Mouse (Mus musculus) granulocyte monocyte progenitor cell, adult 5-6 weeks (primary cell): ENCODE results near the gene Gm13306. TPM values are rescaled to one million over a fixed set of nuclear protein-coding genes. Genes with fewer than 3 reads are reported as not detected.
"Not testable (repeated sequence)": the region's sequence is repeated elsewhere in the genome, so short reads cannot be mapped to it uniquely, and the experiment has no call there.

Source experiments
- ATAC-seq: replicated peaks from 2 replicates; pipeline ENCODE4 v1.8.0; 2016; ENCODE audit warnings: mild to moderate bottlenecking, moderate TSS enrichment, inconsistent platforms; ENCODE audit not compliant: poor library complexity, severe bottlenecking
- total RNA-seq, 2 experiments: library from RNA; stranded (forward) in 1 of 2; stranded (reverse) in 1 of 2; fragments of 200-712, 200-1000 nt in 1 of 2; fragments of >200 nt in 1 of 2; fragmentation: Nextera tagmentation in 1 of 2; gene quantifications; 2 replicates each; pipeline ENCODE4 v1.2.3; 2014 to 2017

Gm13306 gene
- total RNA-seq (2014; fragmentation: Nextera tagmentation) (not detected in 2 replicates), total RNA-seq (2017) (not detected in 2 replicates)

DNA sequence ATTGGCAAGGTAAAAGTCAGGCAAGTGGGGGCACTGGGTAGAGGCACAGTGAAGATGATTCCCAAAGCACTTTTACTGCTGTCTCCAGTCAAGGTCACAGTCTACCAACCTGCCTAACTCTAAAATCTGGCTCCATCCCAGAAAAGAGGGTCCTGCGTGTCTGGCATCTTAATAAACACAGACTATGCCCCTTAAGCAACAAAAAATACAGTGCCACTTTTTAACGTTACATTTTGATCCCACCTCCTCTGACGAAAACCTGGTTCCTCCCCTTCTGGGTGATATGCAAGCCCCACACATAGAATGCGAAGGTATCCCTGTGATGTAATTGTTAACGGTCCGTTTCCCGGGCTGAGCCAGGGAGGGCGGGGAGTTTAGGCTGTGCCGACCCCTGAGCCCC is at the start of gene Gm13306:
Gene Gm13306 (plus strand): TSS at position 301 of the 400 bp plus-strand sequence.
- ATAC-seq, result not testable (repeated sequence)

DNA sequence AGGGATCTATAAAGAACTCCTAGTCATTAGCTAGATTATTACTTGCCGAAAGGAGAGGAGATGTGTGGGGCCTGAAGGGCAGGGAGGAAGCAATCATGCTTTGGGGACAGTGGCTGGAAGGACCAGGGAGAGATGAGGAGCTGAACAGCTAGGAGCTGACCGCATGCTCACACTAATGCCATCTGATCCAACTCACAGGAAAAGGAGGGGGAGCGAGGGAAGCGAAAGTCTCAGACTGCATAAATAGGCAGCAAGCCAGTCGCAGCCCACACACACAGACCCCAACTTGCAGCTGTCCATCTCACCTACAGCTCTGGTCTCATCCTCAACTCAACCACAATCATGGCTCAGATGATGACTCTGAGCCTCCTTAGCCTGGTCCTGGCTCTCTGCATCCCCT is 38.7 kb upstream of the Gm13306 start, which contains the start of gene Gm13304:
Gene Gm13304 (plus strand): TSS at position 301 of the 400 bp plus-strand sequence.
- ATAC-seq, result not testable (repeated sequence)

DNA sequence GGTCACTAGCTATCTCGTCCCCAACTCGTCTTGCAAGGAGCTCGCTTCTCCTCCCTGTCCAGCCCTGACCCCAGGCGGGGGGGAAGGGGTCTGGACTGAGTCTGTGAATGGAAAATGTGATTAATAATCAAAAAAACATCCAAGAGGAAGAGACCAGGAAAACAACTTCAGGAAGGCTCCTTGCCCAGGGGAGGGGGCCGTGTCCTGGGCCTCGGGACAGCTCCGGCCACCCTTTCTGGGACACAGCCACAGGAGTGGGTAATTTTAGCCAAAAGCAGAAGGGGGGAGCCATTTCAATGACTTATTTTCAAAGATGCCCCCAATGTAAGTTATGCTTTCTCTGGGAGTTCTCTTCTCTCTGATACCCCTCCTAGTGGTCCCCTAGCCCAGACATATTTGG is 15.3 kb downstream of the Gm13306 start, which contains the start of gene Gm13305:
Gene Gm13305 (minus strand): TSS at position 101 of the 400 bp plus-strand sequence.
- ATAC-seq, result not testable (repeated sequence)

DNA sequence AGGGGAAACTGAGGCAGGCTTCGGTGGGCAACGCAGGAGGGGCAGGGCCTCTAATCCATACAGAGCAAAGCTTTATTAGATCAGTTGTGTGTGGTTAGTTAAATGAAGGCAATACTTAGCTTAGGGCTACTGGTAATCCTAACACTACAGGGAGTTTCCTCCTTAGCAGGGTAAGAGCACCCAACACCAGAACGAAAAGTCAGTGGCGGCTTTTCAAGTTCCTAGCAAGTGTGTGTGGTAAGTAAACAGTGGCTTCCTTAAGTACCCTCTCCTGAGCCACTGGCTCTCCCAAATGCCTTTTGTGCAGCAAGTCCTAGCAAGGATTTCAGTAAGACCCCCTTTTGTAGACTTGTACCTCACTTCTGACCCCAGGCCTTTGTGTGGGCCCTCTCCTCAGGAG is 25.0 kb downstream of the Gm13306 start:
- not testable (repeated sequence) for ATAC-seq

DNA sequence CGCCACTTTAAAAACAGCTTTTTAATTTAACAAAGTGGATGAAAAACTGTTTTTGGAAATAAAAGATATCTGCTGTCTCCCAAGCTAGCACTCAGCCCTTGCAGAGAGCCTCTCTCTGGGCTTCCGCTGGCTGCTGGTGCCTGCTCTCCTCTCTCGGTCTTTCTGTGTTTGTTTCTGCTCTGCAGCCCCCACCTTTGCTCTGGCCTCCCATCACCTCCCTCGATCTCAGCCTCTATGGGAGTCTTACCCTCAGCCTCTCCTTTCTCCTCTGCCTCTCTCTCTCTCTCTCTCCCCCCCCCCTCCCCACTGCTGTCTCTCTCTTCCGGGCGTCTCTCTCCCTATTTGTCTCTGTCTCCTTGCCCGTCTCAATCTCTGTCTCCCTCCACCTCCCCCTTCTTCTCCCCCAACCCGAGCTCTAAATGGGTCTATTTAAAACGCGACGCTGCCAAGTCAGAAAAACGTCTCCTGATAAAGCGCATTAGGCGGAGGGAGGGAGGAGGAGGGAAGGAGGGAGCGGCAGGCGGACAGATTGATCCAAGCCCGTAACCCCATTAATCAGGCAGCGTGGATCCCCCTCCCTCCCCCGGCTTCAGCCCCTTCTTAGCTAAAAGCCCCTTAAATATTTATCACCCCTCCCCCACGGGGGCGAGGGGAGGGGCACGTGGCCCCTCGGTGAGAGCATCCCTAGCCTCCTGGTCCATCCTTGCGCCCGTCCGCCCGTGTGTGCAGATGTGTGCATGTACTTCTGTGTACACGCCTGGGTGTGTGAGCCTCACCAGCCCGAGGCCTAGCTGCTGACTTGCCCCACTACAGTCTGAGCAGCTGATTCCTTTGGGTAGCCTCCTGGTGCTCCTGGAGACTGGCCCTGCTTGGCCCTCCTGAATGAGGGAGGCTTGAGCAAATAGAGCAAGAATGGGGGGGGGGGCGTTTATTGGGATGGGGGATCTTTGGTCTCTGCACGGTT is 30.3 kb downstream of the Gm13306 start:
- ATAC-seq, result not testable (repeated sequence)

GRCm38 (mm10) chr4:42184324-42184979 is 31.2 kb downstream of the Gm13306 start:
- ATAC-seq, result not testable (repeated sequence)

DNA sequence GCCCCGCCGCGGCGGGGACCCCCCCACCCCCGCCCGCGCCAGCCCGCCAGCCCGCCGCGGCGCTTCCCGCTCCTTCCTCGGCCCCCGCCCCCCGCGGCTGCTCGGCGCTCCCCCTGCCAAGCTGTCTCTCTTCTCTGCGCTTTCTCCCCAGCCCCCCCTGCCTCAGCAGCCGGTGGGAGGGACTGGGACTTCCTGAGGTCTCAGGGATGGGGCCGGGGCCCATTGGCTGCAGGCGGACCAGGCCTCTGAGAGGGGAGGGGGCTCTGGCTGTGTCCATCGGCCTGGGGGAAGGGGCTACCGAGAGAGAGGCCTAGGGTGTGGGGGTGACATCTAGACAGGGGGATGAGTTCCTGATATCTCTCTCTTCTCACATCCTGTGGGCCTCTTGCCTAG is 31.7 kb downstream of the Gm13306 start:
- ATAC-seq, result not testable (repeated sequence)

Other genes starting within 250 kb of the Gm13306 start
- not detected in 2 replicates for gene Gm21541, start 249.8 kb upstream of the Gm13306 start, total RNA-seq (2014; fragmentation: Nextera tagmentation)
- gene Gm21541, start 249.8 kb upstream of the Gm13306 start, total RNA-seq (2017), result not detected in 2 replicates
- gene Gm20878, start 211.9 kb upstream of the Gm13306 start, total RNA-seq (2014; fragmentation: Nextera tagmentation), result 1.8 TPM in 1 of 2 replicates, not detected in the other
- gene Gm20878, start 211.9 kb upstream of the Gm13306 start, total RNA-seq (2017), result 0.21 and 0.82 TPM in 2 replicates
- gene Fam205a4, start 187.4 kb upstream of the Gm13306 start, total RNA-seq (2014; fragmentation: Nextera tagmentation), result 0.15 TPM in 1 of 2 replicates, not detected in the other
- not detected in 2 replicates for gene Fam205a4, start 187.4 kb upstream of the Gm13306 start, total RNA-seq (2017)
- 0.70 TPM in 1 of 2 replicates, not detected in the other for gene Gm21093, start 118.7 kb upstream of the Gm13306 start, total RNA-seq (2014; fragmentation: Nextera tagmentation)
- 0.17 and 0.72 TPM in 2 replicates for gene Gm21093, start 118.7 kb upstream of the Gm13306 start, total RNA-seq (2017)
- not detected in 2 replicates for gene Gm3893, start 62.2 kb upstream of the Gm13306 start, total RNA-seq (2014; fragmentation: Nextera tagmentation)
- not detected in 2 replicates for gene Gm3893, start 62.2 kb upstream of the Gm13306 start, total RNA-seq (2017)
- not detected in 2 replicates for gene Gm13304, start 38.6 kb upstream of the Gm13306 start, total RNA-seq (2014; fragmentation: Nextera tagmentation)
- gene Gm13304, start 38.6 kb upstream of the Gm13306 start, total RNA-seq (2017), result not detected in 2 replicates
- gene Gm13305, start 15.2 kb downstream of the Gm13306 start, total RNA-seq (2014; fragmentation: Nextera tagmentation), result 1.3 TPM in 1 of 2 replicates, not detected in the other
- gene Gm13305, start 15.2 kb downstream of the Gm13306 start, total RNA-seq (2017), result 0.31 TPM in 1 of 2 replicates, not detected in the other
- 0.41 TPM in 1 of 2 replicates, not detected in the other for gene Gm10600, start 87.2 kb downstream of the Gm13306 start, total RNA-seq (2014; fragmentation: Nextera tagmentation)
- gene Gm10600, start 87.2 kb downstream of the Gm13306 start, total RNA-seq (2017), result not detected in 2 replicates
- not detected in 2 replicates for gene Ccl21b, start 102.3 kb downstream of the Gm13306 start, total RNA-seq (2014; fragmentation: Nextera tagmentation)
- gene Ccl21b, start 102.3 kb downstream of the Gm13306 start, total RNA-seq (2017), result not detected in 2 replicates
- gene Gm21953, start 140.8 kb downstream of the Gm13306 start, total RNA-seq (2014; fragmentation: Nextera tagmentation), result not detected in 2 replicates
- not detected in 2 replicates for gene Gm21953, start 140.8 kb downstream of the Gm13306 start, total RNA-seq (2017)
- not detected in 2 replicates for gene Fam205a3, start 164.9 kb downstream of the Gm13306 start, total RNA-seq (2014; fragmentation: Nextera tagmentation)
- 0.05 TPM in 1 of 2 replicates, not detected in the other for gene Fam205a3, start 164.9 kb downstream of the Gm13306 start, total RNA-seq (2017)